Mouse (Mus musculus): Measurements from ENCODE around the gene Myo16.

The Myo16 gene

DNA sequence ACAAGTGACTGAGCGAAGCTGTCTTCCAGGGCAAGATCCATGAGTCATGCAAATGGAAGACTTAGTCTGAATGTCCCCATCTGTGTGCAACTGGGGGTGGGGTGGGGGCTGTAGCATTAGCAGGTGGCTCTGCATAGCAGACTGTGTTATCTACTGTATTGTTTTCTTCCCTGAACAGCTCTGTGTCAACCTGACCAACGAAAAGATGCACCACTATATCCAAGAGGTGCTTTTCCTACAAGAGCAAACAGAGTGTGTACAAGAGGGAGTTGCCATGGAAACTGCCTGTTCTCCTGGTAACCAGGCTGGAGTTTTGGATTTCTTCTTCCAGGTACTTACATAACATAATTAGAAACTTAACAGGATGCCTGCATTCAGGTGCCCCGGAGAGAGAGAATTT lies 320.7 kb downstream of the Myo16 start:
- DNase-seq (ENCODE audit: low read depth) = no peak

DNA sequence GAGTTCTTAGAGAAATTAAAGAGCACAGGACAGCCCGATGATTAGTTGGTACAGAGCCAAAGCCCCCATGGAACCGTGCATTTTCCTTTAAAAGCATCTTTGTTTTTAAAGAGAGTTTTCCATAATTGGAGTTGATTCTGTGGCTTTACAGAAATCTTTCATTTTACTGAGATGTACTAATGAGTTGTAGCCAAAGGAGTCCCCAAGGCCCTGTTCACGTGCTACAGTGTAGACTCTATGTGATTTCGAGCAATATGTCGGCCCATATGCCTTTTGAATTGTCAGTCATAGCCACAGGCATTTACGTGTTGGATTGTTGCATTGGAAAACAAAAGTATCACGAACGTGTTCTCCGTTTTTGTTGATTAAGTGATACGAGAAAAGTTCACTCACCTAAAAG lies 325.3 kb downstream of the Myo16 start:
- no peak for DNase-seq (ENCODE audit: low read depth)

DNA sequence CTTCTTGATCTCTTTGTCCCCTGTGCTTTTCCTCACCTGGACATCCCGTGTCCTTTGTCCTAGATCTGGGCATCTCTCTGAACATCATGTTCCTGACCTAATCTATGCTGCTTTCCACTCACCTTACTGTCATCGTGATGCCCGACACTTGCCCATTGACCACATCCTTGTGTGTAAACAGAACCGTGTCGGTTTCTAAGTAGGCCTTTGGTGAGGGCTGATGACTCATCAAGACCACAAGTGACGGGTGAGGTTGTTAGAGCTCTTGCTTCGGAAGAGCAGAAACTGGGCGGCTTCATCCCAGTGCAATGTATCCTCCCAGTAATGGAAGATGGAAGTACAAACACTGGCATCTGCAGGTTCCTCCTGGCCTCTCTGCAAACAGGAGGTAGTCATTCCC lies 327.1 kb downstream of the Myo16 start:
- DNase-seq (ENCODE audit: low read depth) = no peak

DNA sequence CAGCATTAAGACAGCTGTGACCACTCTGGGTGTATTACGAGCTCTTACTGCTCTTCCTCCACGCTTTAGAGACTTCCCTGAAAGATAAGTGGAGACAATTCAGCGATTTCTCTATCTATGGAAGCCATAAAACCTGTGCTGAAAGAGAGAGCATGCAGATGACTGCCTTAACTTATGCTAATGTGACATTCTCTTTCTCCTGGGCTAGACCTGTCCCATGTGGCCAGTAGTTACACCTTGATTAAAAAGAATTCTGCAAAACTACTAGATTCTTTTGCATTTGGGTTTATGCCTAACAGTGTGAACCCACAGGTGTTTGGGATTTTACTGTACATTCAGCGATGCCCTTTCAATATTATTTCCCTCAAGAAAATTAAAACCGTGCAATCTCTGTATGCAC lies 328.4 kb downstream of the Myo16 start:
- no peak for DNase-seq (ENCODE audit: low read depth)

DNA sequence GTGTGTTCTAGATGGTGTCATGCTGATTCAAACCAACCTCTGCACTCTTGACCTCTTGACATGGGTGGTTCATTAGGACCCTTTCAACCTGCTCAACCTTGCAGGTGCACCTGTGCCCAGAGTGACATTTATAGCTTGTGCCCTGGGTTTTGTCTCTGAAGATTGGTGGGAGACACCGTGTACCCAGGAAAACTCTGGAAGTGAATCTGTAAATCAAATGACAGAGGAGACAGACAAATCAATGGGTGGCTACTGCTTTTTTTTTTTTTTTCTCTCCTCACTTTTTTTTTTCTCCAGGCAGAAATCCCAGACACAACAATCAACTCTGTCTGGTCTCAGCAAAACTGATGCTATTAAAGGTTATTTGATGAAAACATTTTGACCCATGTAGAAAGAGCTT lies 329.2 kb downstream of the Myo16 start:
- DNase-seq (ENCODE audit: low read depth) = no peak

DNA sequence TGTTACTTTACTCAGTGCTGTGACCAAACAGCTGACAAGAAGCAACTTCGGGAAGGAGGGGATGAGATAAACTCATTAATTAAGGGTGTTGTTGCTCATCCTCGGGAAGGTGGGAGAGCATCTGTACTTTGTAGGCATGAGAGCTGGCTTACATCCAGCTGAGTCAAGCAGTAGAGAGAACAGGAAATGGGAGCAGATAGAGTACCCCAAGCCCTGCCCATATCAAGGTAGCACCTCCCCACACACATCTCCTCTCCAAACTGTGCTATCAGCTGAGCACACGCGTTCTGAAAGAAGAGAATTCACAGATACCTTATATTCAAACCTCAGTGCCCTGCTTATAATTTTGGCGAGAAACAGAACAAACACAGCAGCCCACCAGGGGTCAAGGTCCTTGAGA lies 330.1 kb downstream of the Myo16 start:
- no peak for DNase-seq (ENCODE audit: low read depth)

DNA sequence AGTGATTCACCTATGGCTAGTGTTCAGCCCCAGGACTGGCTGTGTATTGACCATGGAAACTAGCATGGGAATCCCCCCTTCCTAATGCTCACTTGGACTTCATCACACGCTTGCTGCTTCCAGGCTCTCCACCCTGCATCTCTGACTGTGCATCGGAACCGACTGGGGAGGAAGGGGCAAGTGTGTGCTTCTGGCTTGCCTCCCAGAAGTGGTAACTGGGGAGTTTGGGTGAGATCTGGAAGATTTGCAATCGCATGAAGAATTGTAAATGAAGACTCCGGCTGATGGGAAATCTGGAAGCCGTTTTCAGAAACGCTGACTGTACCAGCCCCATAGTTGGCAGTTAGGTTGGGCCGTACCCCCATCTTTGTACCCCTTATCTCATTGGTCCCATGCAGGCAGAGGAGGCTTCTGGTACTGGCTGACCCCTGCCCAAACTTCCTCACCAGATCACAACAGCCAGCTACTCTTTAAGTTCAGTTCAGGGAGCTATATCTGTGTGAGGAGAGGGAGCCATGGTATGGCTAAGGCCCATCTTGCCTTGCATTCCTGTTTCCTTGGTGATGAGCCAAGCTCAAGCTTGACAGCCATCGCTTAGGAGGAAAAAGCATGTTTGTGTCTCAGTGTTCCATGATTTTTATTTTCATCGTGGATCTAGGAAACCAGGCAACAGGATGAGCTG lies 336.2 kb downstream of the Myo16 start:
- DNase-seq (ENCODE audit: low read depth) = no peak

DNA sequence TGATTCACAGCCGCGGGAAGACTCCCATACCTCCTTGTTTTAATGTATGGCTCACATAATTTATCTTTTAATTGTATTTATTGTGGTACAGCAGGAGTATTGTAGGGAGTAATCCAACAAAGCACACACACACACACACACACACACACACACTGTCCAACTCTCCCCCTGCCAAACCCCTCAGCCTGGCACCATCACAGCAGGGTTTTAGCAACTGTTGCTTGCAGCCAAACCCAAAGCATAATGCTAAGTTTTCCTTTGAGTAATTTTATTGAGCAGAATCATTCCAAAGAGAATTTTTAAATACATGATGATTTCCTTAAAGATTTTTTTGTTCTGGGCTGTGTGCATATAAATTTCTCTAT lies 336.7 kb downstream of the Myo16 start:
- no peak for DNase-seq (ENCODE audit: low read depth)

DNA sequence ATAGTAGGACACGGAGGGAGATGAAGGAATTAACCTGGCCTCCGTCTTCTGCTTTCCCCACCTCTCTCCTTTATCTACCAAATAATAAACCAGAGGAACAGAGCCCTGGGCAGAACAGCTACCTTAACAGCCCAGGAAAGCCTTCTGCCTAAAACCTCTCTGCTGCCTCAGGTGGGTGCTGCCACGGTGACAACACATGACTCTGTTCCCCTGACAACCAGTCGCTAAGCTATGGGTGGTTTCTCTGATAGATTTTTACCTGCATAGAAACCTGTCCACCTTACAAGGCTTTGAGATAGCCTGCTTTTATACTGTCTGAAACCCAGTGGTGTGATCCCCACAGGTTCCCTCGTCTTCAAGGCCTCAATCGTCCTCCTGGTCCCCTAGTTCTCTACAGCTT lies 337.2 kb downstream of the Myo16 start:
- no peak for DNase-seq (ENCODE audit: low read depth)

DNA sequence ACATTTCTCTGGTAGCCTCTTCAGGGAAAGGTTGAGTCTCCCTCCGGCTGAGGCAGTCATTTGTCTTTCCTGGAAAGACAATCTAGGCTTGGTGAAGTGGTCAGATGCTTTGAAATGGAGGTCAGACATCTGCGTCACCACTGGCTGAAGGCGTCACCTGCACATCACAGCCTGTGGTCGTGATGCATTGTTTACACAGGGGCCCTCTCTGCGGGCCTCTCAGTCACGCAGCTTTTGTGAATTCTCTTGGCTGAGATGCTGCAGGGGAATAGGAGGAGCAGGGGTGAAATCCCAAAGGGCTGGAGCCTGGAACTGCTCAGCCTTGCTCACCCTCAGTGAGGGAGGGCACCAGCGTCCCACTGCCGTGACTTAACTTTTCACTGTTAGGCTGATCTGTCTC lies 346.1 kb downstream of the Myo16 start:
- no peak for DNase-seq (ENCODE audit: low read depth)

DNA sequence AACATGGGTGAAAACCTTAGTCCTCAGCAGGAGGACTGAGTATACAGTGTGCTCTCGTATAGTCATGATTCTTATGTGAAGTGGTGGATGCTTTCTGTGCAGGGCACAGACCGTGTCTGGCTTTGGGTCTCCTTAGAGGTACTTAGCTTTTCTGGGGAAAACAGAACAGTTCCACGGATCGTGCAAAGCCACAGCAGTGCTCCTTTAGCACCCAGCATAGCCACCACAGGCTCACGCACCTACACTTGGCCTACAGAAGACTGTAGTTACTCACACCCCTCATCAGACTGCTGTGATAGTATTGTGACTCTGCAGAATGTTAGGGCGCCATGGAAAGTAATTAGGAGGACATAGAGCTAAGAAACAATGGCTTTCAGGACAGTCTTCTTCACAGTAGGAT lies 346.8 kb downstream of the Myo16 start:
- DNase-seq (ENCODE audit: low read depth) = no peak

DNA sequence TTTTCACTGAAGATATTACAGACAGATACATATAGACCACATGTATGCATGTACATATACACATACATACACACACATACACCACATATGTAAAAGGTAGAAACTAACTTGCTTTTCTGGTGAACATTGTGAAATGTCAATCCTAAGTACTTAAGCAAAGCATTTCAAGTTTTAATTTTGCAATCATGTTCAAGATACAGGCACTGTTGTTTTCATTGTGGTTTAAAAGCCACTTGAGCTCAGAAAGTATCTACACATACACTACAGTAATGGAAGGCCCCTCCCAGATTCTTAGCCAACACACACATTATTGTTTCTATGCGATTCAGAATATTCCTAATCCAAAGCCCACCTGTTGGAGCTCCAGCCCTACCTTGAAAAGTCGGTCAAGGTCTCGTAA lies 348.0 kb downstream of the Myo16 start:
- DNase-seq (ENCODE audit: low read depth) = no peak

DNA sequence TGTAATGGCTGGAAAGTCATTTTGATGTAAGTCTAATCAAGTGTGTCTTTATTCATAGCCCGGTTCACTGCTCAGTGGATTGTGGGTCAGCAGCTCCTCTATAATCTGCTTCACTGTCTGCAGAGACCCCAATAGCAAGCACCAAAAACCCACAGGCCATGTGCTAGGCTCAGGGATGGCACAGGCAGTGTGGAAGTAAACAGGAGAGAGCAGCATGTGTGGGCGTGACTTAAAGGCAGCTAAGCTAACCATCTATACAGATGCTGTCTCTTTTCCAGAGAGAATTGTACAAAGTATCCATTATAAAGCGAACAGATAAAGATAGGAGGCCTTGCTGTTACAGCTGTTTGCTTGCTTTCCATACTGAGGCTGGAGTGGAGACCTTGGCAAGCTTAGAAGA lies 358.4 kb downstream of the Myo16 start:
- no peak for DNase-seq (ENCODE audit: low read depth)

DNA sequence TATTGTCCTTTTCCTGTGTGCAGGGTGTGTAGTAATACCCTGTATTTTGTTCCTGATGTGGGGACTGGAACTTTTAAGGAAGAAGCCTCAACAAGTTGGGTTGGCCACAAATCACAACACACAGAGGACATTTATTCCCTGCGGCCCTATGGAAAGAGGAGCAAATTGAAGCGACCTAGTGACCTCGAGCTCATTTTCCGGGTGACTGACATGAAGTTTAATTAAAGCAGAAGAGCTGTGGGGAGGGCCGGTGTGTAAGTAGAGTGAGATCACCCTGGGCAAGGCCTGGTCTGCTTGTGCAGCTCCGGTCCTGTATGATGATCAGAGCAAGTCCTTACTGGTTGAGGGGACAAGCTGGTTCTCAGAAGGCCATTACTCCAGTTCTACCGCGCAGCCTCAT lies 363.7 kb downstream of the Myo16 start:
- no peak for DNase-seq (ENCODE audit: low read depth)

DNA sequence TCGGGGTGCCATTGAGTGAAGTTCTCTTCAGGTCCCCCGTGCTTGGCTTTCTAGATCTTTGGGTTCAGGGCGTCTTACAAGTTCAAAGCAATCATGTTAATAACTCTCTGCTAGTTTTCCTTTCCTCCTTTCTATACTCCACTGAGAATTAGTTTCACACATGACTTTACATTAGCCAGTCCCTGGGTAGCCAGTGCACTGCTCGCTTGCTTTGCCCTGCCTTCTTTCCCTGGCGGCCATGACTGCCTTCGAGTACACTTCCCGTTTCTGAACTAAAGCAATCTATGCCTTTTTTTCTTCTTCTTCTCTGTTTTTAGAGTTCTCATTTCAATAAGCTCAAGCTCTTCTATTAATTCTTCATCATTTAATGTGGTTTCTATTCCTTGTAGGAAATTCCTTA lies 365.6 kb downstream of the Myo16 start:
- DNase-seq (ENCODE audit: low read depth) = no peak

DNA sequence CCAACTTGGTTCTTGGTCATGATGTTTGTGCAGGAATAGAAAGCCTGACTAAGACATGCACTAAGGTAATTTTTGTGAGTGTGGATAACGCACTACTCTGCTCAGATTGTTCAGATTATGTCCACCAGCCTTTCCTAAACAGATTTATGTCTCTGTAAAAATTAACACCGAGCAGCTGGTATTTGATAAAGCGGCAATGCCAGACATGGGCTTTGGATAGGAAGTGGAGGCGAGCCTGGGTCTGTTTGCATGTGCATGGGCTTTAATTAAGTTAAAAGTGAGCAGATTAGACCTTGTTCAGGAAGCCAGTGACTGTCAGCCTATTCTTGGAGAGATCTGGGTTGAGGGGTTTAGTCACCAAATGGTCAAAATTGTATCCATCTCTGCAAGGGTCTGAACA lies 367.8 kb downstream of the Myo16 start:
- no peak for DNase-seq (ENCODE audit: low read depth)

DNA sequence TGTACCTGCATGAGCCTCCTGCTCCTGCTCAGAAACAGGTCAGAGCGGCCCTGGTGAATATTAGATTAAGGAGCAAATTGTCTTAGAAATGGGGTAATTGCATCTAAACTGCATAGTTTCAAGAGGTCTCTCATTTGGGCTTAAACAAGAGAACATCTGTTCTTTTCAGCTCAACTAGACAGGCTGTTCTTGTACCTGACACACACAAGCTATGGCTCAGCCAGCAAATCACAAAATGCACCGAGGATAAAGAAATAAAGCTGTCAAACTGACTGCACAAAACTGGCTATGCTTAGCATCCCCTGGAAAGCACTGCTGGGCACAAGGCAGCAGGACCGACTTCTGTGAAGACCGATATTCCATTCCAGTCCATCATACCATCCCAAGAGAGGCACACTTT lies 372.0 kb downstream of the Myo16 start:
- no peak for DNase-seq (ENCODE audit: low read depth)

DNA sequence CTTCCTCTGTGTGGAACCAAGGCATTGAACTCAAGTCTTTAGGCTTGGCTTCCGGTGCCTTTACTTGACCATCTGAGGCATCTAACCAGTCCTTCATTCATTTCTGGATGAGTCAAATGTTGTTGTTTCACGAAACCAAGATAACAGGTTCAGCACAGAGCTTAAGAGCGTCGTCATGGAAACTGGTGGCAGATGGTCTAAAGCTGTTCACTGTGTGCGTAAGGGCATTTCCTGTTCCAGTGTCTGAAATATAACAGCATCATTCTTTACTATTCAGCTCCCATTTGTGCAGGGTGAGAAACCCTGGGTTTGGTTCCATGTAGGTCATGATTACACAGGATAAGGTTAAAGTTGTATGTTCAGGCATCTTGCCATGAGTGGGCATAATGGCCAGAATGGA lies 372.9 kb downstream of the Myo16 start:
- DNase-seq (ENCODE audit: low read depth) = no peak

DNA sequence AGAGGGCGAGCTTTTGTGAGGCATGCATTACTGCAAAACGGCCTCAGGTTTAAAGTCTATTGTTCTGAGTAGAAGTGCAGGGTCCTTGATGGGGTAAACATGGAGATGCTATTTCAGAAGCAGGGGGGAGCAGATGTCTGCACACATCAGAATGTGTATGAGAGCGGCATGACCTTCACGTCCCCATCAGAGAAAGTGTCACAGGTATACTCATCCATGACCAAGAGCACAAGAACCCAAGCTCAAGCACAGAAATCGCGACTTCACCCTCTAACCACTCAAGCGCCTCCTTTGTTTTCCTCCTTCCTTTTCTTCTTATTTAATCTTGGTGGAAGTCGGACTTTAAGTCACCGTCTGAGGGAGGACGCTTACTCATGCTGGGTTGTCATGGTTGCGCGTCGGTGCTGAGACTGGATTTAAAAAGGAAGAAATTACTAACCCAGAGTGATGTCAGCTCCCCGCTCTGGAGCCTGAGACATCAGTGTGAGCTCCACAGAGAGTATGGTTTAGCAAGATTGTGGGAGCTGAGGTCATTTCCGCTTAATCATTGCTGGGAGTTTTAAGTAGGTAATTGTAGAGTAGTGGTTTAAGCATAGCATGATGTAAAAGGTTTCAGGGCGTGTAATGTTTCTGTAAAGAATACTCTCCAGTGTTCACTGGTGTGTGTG lies 381.0 kb downstream of the Myo16 start:
- no peak for DNase-seq (ENCODE audit: low read depth)

DNA sequence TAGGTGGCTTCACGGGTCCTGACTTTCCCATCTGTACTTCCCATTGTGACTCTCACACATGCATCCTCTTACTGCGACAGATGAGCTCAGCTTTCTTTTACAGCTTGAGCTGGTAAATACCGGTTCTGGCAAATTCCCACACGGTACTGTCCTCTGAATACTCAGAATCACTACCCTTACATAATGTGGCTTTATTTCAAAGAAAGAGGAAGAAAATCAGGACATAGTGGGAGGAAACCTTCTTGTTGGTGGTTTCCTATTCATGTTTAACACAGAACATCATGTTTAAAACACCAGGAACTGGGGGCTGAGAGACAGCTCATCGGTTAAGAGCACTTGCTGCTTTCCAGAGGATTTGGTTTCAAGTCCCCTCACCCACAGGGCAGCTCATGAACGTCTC lies 384.6 kb downstream of the Myo16 start:
- DNase-seq (ENCODE audit: low read depth) = no peak

DNA sequence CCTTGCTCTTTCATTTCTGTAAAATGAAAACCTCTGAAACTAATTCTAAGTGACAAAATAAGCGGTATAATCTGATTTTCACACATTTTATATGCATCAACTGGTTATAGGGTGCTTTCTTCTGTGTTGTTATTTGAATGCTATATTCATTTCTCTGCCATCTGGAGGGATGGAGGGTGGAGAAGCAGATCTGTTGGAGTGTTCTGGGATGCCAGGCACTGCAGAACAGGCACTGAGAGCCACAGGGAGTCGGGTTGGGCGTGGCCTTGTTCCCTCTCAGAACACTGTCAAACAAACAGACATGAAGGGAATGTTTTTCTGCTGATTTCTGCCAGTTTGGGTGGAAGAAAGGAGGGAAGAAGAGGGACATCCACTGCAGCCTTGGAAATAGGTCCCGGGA lies 386.0 kb downstream of the Myo16 start:
- no peak for DNase-seq (ENCODE audit: low read depth)

DNA sequence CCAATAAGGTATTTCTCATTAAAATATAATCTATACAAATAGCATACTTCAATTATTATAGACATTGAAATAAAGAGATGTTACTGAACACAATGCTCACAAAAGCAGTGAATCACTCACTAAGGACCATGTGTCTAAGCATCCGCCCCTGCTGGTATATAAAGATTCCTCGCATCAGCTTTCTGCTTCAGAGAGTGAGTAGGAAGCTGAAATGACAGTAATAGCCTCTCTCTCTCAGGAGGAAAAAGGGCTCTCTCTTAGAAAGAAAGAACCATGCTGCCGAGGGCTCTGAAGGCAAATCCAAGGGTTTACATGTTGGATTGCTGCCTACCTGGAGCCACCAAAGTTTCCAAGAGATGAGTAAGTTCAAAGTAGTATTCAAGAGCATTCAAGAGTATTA lies 392.2 kb downstream of the Myo16 start:
- DNase-seq (ENCODE audit: low read depth) = no peak

DNA sequence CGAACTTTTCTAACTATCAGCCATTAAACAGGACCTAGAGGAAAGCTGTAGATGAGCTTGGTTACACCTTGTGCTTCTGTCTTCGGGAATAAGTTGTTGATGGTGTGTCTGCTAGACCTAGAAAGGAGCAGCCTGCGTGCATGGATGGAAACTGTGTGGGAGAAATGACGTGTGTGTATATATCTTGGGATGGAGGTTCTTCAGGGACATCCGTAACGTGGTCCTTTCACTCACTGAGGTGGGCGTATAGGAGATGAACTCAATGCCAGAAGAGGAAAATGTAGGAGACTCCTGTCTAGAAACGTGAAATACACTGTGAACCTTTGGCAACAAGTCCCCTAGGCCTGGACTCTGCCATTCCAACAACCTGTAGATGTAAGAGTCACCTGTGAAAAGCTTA lies 392.8 kb downstream of the Myo16 start:
- DNase-seq (ENCODE audit: low read depth) = no peak

DNA sequence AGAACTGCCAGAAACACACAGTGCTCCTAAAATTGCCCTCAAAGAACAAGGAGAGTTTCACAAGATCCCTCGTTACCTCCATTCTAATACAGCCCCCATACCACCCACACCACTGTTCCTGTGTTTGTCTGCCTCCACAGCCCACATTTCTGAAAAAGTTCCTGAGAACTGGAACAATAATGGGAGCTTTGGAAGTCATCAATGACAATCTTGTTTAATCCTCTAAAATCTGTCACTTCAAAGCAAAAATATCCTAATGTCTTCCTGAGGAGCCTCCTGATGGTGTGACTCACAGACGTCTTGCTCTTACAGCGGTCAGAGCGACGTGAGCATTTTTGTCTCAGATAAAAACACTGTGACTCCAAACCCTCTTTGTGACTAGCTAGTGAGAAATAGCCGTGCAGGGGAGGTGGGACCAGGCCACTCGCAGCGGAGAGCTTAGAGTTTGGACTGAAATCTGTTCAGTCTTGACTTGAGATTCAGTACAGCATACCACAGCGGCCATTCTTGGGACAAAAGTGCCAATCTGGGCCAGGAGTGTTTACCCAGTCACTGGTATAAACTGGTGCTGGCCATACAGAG lies 394.4 kb downstream of the Myo16 start:
- DNase-seq (ENCODE audit: low read depth) = no peak

Measured in naive thymus-derived CD4-positive, alpha-beta T cell, adult 2 months (primary cell).